Mouse (Mus musculus): Measurements from ENCODE around the gene P2ry13.
A peak's percentile ranks its signal among the peaks of the same experiment; 100 is the strongest.

P2ry13 gene

DNA sequence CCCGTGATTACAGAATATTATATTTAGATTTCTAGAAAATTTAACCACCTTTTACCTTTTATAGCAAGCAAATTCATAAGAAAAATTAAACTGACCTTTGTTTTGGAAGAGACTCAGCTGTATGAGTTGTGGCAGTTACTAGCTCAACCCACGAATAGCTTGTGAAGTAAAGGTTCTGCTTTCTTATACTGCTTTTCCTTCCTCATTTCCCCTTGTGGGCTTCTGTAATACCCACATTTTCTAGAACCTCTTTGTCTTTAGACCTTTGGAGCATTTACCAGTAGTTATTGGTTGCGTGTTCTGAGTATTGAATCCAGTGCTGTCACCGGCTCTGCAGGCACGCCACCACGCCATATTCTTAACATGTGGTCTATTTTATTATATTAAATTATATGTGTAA lies at the start of gene P2ry13:
Gene P2ry13 (minus strand): TSS at position 156 of the 400 bp plus-strand sequence.
- no peak for DNase-seq

GRCm38 (mm10) chr3:59257740-59258664 lies 47.3 kb upstream of the P2ry13 start:
- no peak for DNase-seq

DNA sequence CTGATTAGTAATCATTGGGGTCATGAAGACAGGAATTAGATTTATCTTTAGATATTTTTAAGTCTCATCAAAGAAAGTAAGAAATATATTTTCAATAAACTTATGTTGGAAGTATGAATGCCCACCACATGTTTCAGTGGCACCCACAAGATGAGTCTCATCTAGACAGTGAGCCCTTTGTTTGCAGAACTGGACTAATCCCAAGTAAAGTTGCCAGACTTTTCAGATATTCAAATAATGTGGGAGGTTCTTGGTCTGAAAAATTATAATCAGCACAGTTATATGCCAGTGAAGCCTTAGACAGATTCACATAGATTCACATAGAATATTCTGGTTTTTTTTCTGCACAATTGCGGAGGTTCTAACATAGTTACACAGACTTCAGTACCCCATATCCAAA lies 39.8 kb upstream of the P2ry13 start:
- no peak for DNase-seq

GRCm38 (mm10) chr3:59248031-59248430 lies 37.3 kb upstream of the P2ry13 start:
- DNase-seq = no peak

GRCm38 (mm10) chr3:59243384-59243783 lies 32.7 kb upstream of the P2ry13 start:
- peak; percentile 53 for DNase-seq

GRCm38 (mm10) chr3:59234878-59235277 lies 24.2 kb upstream of the P2ry13 start:
- DNase-seq = no peak

DNA sequence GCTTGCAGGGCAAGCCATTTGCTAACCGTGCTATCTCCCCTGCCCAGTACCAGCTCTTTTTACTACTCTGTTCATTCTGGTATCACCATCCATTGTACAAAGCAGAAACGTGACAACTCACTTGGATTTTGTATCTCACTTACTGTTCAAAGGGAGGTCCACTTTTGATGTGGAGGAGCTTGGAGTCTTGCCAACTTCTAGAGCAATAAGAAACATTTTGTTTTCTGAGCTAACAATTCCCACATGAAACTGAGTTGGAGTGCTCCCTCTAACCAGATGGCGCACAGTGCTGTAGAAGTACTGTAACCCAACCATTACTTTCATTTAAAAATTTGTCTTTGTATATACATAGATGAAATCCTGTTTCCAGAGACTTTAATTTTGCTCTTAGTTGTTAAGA lies 20.2 kb upstream of the P2ry13 start:
- no peak for DNase-seq

- DNase-seq = no peak
Measured at GRCm38 (mm10) chr3:59228730-59229551, 18.3 kb upstream of the P2ry13 start.

DNA sequence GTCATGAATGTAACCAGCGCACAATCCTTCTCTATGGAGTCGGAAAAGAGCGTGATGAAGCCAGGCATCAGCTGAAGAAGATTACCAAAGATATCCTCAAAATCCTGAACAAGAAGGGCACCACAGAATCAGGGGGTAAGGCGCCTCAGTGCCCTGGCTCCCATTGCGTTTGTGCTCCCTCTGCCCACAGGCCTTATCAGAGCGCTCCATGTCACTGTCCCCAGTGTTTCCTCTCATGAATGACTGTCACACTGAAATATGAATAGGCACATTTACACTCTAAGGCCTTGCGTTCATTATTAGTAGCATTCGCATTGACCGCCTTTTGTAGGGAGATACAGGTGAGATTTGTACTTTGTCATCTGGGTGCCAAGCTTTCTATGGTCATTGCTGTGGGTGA lies 17.0 kb upstream of the P2ry13 start:
- DNase-seq = no peak

GRCm38 (mm10) chr3:59225411-59225810 lies 14.7 kb upstream of the P2ry13 start:
- no peak for DNase-seq

DNA sequence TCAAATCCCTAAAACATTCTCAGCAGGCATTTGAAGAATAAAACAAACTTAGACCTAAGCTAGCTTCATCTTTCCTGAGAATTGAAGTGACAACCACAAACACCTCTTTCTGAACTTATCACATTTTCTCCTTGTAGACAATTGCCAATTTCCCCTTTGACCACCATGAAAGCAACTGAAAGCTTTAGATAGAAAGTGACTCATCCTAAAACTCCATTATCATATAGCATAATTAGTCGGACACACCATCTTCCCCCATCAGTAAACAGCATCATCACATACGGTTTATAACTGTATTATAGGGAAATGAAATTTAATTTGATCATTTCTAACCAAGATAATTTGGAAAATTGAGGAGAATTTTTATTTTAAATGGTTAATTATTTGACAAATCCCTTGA lies 11.6 kb upstream of the P2ry13 start:
- DNase-seq = no peak

DNA sequence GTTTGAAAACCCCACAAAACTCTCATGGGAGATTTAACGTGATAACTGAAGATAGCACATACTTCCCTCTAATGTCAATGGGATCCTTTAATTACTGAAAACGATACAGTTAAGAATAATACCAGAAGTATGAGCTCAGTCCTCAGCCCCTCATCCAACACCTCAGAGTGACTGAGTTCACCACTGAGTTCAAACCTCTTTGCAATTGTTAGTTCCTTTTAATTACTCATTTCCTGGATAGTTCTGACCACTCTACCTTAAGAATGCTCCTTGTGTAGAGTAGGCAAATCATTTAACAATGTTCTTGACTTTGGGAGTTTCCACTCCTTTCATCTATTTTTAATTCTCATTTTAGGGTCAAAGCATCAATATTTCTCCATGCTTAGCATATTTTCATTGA lies 8.6 kb upstream of the P2ry13 start:
- DNase-seq = no peak

DNA sequence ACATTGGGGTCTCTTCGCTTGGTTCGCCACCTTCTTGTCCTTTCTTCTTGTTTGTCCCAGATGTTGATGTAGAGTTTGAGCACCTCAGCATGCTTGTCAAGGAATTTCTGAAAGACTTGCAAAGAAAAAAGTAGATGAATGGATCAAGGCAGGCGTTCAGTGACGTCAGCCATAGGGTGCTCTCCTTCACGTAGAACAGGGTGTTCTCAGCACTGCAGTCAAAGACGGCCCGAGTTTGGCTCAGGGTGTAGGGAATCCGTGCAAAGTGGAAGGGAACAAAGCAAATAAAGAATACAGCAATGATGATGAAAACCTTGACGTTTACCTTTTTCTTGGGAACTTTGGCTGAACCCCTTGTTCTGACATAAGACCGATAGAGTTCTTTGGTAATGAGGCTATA lies 6.5 kb upstream of the P2ry13 start:
- DNase-seq = no peak

DNA sequence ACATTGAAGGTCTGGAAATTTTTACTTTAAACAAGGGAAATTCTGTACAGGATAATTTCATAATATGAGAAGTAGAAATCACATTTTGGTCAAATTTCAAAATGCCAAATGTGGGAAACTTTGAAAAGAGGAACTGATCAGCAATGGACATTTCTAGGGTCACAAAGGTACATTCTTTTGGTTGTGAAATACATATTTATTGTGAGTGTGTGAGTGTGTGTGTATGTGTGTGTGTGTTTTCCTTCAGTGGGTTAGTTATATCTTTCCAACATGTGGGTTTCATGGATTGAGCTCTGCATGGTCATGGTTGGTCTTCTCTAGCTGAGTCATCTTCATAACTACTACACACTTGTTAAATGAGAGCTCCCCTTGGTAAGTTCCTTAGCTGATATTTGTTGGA lies 1.7 kb upstream of the P2ry13 start:
- DNase-seq = no peak

GRCm38 (mm10) chr3:59211784-59212183 lies 1.1 kb upstream of the P2ry13 start:
- DNase-seq = no peak

- DNase-seq = no peak
Measured at GRCm38 (mm10) chr3:59210089-59210488, 593 bp downstream of the P2ry13 start.

DNA sequence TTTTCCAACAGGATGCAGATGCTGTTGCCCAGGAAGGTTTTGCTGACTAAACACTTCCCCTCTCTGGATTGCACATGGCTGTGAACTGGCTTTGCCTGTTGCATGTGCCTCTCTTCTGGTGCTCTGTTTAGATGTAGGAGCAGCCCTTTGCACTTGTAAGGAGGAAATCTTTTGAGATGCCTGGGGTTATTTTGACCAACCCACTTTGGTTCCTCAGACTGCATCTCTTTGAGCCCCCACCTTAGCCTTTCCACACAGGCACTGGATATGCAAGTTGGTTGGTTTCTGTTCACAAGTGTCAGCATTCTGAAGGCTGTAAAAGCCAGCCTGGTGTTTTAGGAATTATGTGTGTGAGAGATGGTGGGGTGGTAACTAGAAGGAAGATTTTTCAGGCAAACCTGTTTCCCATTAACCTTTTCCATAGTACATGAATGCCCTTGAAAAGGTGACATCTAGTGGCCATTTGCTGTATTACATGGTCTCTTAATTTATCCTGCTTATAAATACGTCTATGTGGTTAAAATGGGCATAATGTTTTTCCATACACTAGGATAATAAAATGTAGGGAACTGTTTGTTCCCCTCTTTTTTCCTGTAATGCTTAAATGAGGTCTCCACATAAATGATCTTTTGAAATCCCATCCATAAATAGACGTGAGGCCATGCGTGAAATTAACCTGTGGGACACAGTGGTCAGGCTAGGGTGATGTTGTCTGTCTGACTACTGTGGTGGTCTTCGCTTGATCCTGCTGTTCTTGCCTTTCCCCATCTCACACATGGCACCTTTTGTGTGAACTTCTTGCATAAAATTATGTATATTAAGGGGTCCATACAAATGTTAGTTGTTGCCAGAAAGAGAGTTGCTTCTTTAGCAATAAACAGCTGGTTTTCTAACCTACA lies 1.8 kb downstream of the P2ry13 start:
- peak; percentile 27 for DNase-seq

GRCm38 (mm10) chr3:59205941-59206340 lies 4.7 kb downstream of the P2ry13 start:
- no peak for DNase-seq

GRCm38 (mm10) chr3:59204719-59205503 lies 5.8 kb downstream of the P2ry13 start:
- DNase-seq = no peak

DNA sequence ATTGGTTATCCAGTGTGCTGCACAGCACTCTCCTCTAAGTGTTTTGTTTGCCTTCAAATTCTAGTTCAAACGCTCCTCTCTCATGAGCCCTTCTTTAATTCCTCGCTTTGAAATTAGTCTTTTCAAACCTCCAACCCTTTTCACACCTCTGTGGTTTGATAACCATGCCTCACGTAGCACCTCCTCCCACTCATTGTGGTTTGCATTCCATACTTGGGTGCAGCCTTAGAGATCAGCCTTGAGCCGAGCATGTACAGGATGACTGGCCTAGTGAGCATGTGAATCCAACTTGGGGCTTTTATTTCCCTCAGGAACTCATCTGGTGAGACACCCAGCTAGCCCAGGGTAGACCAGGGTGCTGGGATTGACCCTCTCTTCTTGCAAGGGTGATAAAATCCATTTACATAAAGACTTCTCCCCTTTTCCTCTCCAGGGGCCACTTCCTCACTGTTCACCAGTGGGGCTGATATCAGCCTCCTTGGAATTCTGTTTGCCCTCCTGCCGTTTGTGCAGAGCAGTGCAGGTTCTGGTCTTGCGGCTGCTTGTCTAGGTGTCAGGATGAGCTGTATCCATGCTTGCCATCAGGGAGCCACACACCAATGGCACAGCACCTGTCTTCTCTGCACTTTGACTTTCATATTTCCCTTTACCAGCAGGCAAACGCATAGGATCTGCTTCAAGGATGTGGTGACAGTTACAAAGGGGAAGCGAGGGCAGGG lies 6.7 kb downstream of the P2ry13 start:
- no peak for DNase-seq

DNA sequence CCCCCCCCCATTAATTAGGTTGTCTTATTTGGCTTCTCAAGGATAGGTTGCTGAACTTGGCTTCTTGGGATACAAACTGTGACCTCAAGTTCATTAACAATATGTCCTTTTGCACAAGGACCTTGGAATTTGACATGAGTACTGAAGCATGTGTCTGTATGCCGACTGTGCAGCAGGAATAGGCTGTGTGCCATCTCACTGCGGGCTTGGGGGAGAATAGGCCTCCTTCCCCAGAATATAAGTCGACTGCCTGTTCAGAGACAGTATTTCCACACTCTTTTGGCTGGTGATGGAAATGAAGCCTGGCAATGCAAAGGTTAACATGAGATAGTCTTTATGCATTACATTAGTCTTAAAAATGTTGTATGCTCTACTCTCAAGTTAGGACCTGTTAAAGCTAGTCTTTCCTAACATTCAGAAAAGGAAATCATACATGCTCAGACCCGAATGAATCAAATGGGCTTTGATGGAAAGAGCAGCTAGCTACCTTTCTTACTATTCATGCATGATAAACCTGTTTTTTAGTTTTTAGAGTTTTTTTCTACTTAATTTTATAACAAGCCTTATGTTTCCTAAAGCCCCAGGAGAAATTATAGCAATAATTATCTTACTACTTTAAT lies 13.2 kb downstream of the P2ry13 start:
- DNase-seq = no peak

All from cerebellum, adult 11-12 months (tissue).